Mouse (Mus musculus): ENCODE results near the gene Gjc1. TPM values are rescaled to one million over a fixed set of nuclear protein-coding genes. Genes with fewer than 3 reads are reported as not detected.

The Gjc1 gene
- total RNA-seq (2023) = not detected

GRCm38 (mm10) chr11:102819021-102819782 is at the start of gene Gjc1:
Gjc1 (minus strand) TSS chr11:102819700.

DNA sequence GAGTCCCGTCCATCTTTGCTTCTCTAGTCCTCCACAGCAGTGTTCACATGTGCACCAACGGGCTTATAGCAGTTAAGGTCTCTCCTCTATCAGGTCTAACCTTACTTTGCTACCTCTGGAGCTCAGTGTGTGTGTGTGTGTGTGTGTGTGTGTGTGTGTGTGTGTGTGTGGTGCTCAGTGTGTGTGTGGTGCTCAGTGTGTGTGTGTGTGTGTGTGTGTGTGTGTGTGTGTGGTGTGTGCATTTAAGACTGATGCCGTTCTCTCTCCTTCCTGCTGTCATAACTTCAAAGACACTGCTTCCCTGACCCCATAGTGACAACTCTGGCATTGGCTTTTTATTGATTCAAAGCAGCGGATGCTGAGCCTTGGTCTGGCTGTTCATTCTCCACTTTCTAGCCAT is 16.0 kb upstream of the Gjc1 start, which contains the start of gene Higd1b:
TSS of gene Higd1b (plus strand) at position 301 of the 400 bp plus-strand sequence.

GRCm38 (mm10) chr11:102761309-102762210 is 57.9 kb downstream of the Gjc1 start, which contains the start of gene Adam11:
Adam11 (plus strand) TSS chr11:102761439.

Other genes with a start within 250 kb of the Gjc1 start
- not detected for gene Gm11627, start 240.2 kb downstream of the Gjc1 start, total RNA-seq (2023)
- not detected for gene Fzd2, start 215.3 kb downstream of the Gjc1 start, total RNA-seq (2023)
- not detected for gene Meioc, start 156.0 kb downstream of the Gjc1 start, total RNA-seq (2023)
- gene Ccdc43, start 121.9 kb downstream of the Gjc1 start, total RNA-seq (2023) = 37.7 TPM
- gene Adam11, start 58.3 kb downstream of the Gjc1 start, total RNA-seq (2023) = 2.5 TPM
- not detected for gene Higd1b, start 16.1 kb upstream of the Gjc1 start, total RNA-seq (2023)
- gene Eftud2, start 61.3 kb upstream of the Gjc1 start, total RNA-seq (2023) = 149 TPM
- not detected for gene Ccdc103, start 61.5 kb upstream of the Gjc1 start, total RNA-seq (2023)
- not detected for gene Fam187a, start 65.5 kb upstream of the Gjc1 start, total RNA-seq (2023)
- gene Gfap, start 81.2 kb upstream of the Gjc1 start, total RNA-seq (2023) = not detected
- 0.24 TPM for gene Kif18b, start 105.4 kb upstream of the Gjc1 start, total RNA-seq (2023)
- not detected for gene C1ql1, start 127.0 kb upstream of the Gjc1 start, total RNA-seq (2023)
- gene Nmt1, start 208.5 kb upstream of the Gjc1 start, total RNA-seq (2023) = 63.5 TPM
- gene Dcakd, start 208.6 kb upstream of the Gjc1 start, total RNA-seq (2023) = 15.8 TPM